In genomic region chr9:63331246-63331645, GRCm38 (mm10) we compare ENCODE assay signal across 16 mouse cellular contexts. TPM values are rescaled to one million over a fixed set of nuclear protein-coding genes. Genes with fewer than 3 reads are reported as not detected.
DNase-seq lines count a peak whose midpoint lies in the region; ATAC-seq and TF ChIP-seq lines count a peak whose summit lies in the region.
"Had no signal": no experiment of that assay in that cellular context is flagged by ENCODE, and none has a peak within 500 bp of the region (broad histone marks: within the 10 kb centered on the region; RNA-seq: fewer than 3 reads in every experiment).

No protein-coding gene starts in this region.

- ATAC-seq in forebrain, embryonic 12.5 days (ENCODE audit: low FRiP score): no peak
- ATAC-seq: activated CD4-positive, CD25-positive, alpha-beta regulatory T cell, adult 4 months; forebrain, embryonic 15.5 days had no signal

- no peak overlapping the region for H3K4me2 ChIP-seq in forebrain, embryonic 12.5 days
- H3K4me2 ChIP-seq: forebrain, embryonic 15.5 days; hindbrain, embryonic 14.5 days had no signal

- no peak for DNase-seq in layer of hippocampus, adult 2 months (ENCODE audit: low spot score in 2 of 2)
- no peak for DNase-seq in layer of hippocampus, postnatal 25 days (ENCODE audit: extremely low spot score in 1 of 2, low spot score in 1 of 2)
- peak; percentile 11 for DNase-seq in thymus, postnatal 25 days
- no peak for DNase-seq in thymus, postnatal 10 days (ENCODE audit: low spot score in 2 of 2)
- peak; percentile 3 for DNase-seq in MEL-GATA-1-ER (ENCODE audit: extremely low read depth, low read depth)
- no peak for DNase-seq in layer of hippocampus, adult 8-10 months (ENCODE audit: low spot score in 2 of 2)
- DNase-seq: adrenal gland, postnatal 25 days; cerebellum, postnatal 10 days; kidney, adult 18-20 months; lung, postnatal 10 days; spleen, adult 18-20 months had no signal

- no peaks in the 10 kb centered on the region for H3K27me3 ChIP-seq in forebrain, embryonic 12.5 days
- H3K27me3 ChIP-seq: forebrain, embryonic 15.5 days had no signal

- no peak overlapping the region for H3K27ac ChIP-seq in layer of hippocampus, adult 2 months
- H3K27ac ChIP-seq in forebrain, embryonic 12.5 days: no peak overlapping the region
- H3K27ac ChIP-seq: forebrain, embryonic 15.5 days; hindbrain, embryonic 14.5 days; midbrain, embryonic 10.5 days had no signal

- H3K4me1 ChIP-seq in forebrain, embryonic 12.5 days: peaks cover 10% of the 10 kb centered on the region

- H3K4me3 ChIP-seq in layer of hippocampus, adult 2 months: no peak overlapping the region
- H3K4me3 ChIP-seq in forebrain, embryonic 12.5 days (replicated peaks): no peak overlapping the region
- H3K4me3 ChIP-seq: forebrain, embryonic 15.5 days; midbrain, embryonic 10.5 days had no signal

- no peak overlapping the region for H3K9ac ChIP-seq in forebrain, embryonic 12.5 days
- H3K9ac ChIP-seq: forebrain, embryonic 15.5 days; hindbrain, embryonic 14.5 days had no signal

- TF ChIP-seq CTCF in layer of hippocampus, adult 2 months (conservative IDR thresholded peaks at IDR 0.05): peak; percentile 45

- 95% methylated on average over 6 of the region's 6 CpGs for WGBS in forebrain, embryonic 12.5 days

- H3K36me3 ChIP-seq in forebrain, embryonic 12.5 days (replicated peaks): peaks cover 14% of the 10 kb centered on the region

- no peaks in the 10 kb centered on the region for H3K9me3 ChIP-seq in forebrain, embryonic 12.5 days
- H3K9me3 ChIP-seq: forebrain, embryonic 15.5 days; midbrain, embryonic 10.5 days had no signal

RNA-seq across cellular contexts. Expression of gene Map2k5, which starts 46.5 kb away (rescaled TPM):
- total RNA-seq in layer of hippocampus, adult 2 months (2021): 10 to 100 TPM; 33.2 to 36.1 TPM
- 10 to 100 TPM; 33.7 to 37.4 TPM for total RNA-seq in layer of hippocampus, postnatal 25 days (2021)
- polyA plus RNA-seq in forebrain, embryonic 12.5 days (2016; fragmentation: Nextera tagmentation; extraction: Ambion mirVana): 37.4 TPM in 2 replicates
- total RNA-seq in layer of hippocampus, adult 8-10 months (2022): 10 to 100 TPM; 32.2 to 34.9 (median 34.5) TPM

Comparison
In these comparisons a context has a peak if more than half of its experiments do, and no peak if none do; other contexts are left out.
1. DNase-seq: peak in thymus, postnatal 25 days (single experiment) and MEL-GATA-1-ER (single experiment); none in layer of hippocampus, adult 2 months (0 of 2), layer of hippocampus, postnatal 25 days (0 of 2), thymus, postnatal 10 days (0 of 2) and layer of hippocampus, adult 8-10 months (0 of 2).